Mouse (Mus musculus): ENCODE measurements around the gene Frzb.
"Not testable (repeated sequence)": the region's sequence is repeated elsewhere in the genome, so short reads cannot be mapped to it uniquely, and the experiment has no call there.

Frzb gene

DNA sequence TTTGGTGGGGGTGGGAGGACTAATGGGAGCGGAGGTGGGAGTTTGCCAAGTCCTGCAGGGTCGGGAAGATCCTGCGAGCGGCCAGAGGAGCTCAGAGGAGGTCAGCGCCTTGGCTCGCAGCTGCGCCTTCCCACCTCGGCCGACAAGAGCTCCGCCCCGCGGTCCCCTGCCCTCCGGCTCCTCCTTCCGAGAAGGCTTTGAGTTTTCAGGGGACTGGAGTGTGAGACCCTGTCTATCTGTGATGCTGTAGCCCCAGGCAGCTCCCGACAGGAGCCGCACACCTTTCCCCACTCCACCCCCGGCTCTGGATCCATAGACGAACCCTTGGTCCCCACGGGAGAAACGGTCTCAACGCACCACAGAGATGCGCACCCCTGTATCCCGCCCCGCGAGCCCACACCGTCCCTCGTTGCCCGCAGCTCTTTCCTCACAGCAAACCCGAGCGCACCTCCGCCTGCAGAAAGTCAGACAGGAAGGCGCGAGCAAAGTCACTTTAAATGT, at the start of gene Frzb:
Gene Frzb, minus strand, starts transcription at position 335 of the 501 bp plus-strand sequence.
- DNase-seq: peak; percentile 24

DNA sequence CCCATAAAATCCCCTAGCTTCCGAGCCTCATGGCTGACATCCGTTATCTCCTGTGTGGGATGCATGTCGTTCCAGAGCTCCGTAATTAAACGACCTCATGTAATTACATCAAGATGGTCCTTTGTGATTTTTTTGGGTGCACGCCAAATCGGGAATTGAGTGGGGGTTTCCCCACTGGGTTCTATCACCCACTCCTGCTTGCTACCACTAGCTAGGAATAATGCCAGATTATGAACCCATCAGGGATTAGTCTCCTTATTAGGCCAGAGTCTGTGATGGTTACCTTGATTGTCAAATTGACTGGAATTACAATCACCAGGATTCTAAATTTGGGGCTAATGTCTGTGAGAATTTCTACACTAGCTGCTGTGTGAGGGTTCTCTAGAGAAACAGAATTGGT, 47.9 kb upstream of the Frzb start:
- DNase-seq: not testable (repeated sequence)

- no peak for DNase-seq
Observed at GRCm38 (mm10) chr2:80486851-80487250, 39.4 kb upstream of the Frzb start.

DNA sequence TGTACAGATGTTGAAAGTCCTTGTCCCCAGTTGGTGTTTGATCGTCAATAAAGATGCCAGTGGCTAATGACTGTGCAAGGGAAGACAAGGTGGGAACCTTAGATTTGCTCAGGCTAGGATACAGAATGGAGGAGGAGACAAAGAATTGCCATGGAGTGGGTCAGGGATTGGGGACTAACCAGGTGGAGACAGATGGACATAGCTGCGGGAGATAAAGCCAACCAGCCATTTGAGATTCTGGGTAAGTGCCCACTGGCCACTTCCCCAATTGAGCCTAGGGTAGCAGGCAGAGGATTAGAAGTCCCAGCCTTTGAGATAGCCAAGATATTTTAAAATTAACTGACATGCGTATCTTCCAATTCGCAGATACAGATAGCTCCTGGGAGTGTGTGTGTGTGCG, 37.5 kb upstream of the Frzb start:
- no peak for DNase-seq

DNA sequence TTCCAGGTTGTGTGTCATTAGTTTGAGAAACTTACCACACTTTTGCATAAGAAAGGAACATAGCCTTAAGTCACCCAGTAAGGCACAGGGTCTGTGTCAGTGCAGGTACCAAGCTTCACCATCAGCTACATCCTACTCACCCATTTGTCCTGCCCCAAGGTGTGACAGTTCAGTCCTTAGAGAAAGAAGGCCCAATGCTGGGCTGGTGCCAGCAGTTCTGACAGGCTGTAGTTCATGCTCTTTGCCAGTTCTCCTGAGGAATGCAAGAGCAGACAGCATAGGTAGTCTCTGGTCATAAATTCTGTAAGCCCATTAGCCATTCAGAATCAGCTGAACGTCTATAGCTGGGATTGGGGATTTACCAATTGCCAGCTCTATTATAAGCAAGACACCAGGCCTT, 28.4 kb upstream of the Frzb start:
- DNase-seq: no peak

DNA sequence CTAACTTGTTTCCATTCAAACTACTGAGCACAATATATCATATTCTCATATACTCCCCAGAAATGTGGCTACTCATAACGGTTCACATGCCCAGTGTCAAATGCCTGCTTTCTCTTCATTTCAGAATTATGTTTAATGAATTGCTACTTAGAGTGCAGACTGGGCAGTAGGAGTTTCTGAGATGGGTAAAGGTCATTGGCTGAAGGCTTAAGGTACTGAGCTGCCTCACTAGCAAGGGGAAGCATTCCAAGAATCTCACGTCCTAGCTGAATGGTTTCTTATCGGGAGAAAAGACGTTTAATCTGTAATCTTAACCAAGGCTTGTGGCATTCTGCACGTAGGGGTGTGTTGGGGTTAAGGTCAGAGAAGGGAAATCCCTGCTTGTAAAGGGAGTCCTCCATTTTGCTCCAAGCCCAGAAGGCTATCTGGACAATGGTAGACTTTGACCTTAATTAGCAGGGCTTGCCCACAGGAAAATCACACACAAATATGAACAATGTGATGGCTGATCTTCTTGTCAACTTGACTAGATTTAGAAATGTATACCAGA, 26.9 kb upstream of the Frzb start:
- DNase-seq: no peak

GRCm38 (mm10) chr2:80465991-80466821, 18.8 kb upstream of the Frzb start:
- DNase-seq: no peak

DNA sequence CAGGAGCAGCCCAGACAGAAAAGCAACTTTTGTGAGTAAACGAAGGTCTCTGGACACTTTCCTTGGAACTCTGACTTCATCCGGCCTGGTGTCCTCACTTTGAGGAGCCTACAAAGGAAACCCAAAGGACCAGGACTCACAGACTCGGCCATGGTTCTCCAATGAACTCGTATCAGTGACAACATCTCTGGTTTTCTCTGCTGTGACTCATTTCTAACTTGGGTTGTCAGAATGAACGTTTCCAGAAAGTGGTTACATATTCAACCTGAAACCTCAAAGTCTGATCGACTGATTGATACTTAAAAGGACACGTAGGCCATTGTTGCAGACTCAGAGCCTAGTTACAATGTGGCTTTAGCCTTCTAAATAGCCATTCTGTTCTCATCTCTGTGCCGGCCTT, 14.4 kb upstream of the Frzb start:
- no peak for DNase-seq

DNA sequence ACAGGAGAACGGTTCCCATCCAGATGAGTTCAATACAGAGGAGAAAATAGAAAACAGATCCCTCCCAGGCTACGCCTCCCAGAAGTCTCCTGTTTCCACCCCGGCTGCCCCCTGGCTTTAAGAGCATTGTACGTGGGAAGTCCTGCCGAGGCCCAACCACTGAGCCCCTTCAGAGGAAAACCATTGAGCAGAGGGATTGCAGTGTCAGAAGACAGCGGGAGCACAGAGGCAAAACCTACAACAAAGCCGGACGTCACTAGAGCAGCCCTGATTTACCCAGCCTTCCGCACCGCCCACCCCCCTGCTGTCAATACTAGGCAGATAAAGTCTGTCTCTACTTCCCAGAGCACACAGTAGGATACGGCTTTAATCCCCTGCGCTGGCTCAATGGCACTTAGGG, 806 bp upstream of the Frzb start:
- DNase-seq: peak; percentile 11

DNA sequence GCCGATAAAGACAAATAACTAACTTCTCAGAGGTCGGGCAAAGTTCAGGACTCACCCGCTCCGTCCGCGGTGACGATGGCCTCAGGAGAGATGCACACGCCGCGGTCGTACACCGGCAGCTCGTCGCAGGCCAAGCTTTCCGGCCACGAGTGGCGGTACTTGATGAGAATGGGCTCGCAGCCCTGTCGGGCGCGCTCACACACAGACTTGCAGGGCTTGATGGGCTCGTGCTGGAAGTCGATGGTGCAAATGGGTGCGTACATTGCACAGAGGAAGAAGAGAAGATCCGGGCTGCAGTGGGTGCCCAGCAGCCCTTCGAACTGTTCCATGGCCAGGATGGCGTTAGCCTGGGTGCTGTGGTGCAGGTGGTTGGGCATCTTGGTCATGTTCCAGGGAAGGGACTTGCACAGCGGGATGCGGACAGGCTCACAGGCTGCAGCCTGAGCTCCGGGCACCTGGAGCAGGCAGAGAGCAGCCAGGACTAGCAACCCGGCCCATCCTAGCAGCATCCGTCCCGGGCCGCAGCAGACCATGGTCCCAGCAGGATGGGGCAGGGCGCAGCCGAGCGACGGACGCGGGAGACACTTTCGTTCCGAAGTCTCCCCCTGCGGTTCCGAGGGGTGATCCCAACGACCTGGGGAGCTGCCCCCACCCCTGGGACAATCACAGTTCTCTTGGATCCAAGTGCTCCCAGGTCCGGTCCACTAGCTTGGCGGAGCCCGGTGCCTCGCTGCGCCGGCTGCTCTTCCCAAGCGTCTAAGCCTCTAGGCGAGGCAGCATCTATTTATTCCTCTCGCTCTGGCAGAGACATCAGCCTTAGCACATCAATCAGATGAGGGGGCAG, 895 bp downstream of the Frzb start:
- DNase-seq: peak; percentile 13

DNA sequence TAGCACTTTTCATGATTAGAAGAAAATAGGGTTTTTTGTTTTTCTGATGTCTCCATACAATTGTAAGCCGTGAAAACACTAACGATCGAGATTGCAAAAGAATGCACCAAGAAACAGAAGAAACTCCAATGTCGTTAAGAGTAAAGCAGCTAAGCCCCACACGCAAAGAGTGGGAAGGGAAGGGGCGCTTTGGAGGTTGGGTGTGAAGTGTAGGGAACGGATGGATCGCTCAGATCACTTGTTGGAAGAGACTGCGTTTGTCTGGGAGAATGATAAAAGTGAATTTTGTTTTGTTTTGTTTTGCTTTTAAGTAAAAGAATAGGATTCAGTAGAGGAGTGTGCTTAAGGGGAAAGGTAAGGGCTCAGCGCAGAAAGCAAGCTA, 1.5 kb downstream of the Frzb start:
- DNase-seq: no peak

- DNase-seq: peak; percentile 3
Observed at GRCm38 (mm10) chr2:80445491-80445890, 1.9 kb downstream of the Frzb start.

DNA sequence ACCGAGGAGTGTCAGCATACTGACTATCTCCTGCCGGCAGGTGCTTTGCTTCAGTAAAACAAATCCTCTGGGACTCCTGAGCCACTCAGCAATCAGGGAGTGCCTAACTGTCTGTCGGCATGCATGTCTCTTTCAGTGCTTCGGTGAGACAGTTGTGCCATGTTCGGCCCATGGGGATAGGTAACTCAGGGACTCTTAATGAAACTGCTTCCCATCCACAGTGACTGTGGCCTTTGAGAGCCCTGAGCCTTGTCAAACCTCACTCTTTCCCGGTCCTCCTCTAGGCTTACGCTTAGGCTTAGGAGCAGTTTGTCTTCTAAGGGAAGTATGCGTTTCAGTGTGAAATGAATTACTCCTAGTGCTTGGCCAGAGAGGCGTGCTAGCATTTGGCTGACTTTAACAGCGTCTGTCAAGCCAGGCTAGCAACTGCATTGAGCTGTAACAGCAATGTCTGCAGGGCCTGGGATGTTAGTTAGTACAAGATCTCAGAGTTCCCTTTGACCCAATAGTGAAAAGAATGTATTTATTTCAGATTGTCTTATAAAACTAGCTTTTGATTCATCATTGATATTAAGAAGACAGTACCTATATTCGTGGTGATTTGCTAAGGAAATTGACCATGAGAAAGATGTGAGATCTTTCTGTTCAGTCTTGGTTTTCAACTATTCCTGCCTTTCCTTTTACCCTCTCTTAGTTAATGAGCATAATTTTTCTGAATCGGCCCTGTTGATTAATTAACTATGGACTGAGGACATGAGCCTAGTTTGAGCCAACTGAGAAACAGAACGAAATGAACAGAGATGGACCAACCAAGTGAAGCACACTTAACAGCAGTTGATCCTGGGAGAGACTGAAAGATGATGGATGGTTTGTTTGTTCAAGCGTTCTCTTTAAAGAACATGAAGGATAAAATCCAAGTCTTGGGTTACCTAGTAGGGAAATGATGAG, 2.7 kb downstream of the Frzb start:
- no peak for DNase-seq

GRCm38 (mm10) chr2:80443962-80444361, 3.5 kb downstream of the Frzb start:
- no peak for DNase-seq

GRCm38 (mm10) chr2:80441386-80441785, 6.0 kb downstream of the Frzb start:
- no peak for DNase-seq

GRCm38 (mm10) chr2:80438854-80439253, 8.6 kb downstream of the Frzb start:
- no peak for DNase-seq

GRCm38 (mm10) chr2:80437401-80437800, 10.0 kb downstream of the Frzb start:
- no peak for DNase-seq

DNA sequence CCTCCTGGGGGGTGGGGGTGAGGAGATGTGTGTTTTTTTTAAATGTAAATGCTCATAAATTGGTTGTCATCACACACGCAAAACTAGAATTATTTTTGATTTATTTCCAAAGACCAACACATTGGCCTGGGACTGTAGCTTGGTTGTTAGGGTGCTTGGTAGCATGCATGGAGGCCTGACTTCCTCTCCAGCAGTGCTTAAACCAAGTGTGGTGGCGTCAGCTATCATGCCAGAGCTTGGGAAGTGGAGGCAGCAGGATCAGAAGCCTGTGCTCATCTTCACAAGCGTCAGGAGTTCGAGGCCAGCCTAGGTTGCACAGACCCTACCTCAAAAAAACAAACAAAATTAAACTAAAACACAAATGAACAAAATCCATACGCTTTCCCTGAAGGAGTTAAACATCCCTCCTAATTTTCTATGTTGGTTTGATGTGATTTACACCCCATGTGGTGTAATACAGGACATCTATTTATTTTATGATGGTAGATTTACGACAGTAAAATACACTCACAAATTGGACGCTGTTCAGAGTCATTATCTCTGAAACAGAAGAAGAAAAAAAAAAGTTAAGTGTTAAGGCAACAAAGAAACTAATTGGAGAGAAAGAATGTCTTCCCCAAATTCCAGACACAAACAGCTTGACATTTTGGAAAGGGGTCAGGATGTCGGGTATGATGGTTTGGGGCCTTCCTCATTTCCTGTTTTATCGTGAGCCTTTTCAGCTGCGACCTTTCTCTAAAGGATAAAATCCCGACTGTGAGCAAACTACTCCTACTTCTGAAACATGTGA, 12.4 kb downstream of the Frzb start:
- no peak for DNase-seq

DNA sequence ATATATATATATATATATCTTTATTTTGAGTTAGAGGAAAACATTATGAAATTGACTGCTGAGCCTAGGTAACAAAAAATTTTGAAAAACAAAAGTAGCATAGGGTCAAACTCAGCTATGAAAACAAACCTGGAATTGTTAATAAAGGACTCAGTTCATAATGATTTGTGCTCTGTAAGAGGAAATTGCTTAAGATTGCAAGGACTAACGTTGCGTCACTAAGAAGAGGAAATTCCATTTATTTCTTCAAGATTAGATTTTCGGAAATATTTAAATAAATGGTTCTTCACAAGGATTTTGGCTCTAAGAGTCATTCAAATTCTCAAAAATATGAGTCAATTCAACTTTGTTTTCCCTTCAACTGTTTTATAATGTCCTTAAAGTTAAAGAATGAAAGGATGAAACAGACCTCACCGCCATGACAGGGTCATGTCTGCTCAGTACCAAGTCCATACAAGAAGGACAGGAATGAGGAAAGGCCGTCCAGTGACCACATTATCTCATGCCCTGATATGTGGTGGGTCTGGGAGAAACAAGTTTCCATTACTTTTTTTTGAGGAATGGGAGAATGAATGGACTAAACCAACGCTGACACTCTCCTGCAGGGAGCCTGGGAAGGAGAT, 14.1 kb downstream of the Frzb start:
- no peak for DNase-seq

DNA sequence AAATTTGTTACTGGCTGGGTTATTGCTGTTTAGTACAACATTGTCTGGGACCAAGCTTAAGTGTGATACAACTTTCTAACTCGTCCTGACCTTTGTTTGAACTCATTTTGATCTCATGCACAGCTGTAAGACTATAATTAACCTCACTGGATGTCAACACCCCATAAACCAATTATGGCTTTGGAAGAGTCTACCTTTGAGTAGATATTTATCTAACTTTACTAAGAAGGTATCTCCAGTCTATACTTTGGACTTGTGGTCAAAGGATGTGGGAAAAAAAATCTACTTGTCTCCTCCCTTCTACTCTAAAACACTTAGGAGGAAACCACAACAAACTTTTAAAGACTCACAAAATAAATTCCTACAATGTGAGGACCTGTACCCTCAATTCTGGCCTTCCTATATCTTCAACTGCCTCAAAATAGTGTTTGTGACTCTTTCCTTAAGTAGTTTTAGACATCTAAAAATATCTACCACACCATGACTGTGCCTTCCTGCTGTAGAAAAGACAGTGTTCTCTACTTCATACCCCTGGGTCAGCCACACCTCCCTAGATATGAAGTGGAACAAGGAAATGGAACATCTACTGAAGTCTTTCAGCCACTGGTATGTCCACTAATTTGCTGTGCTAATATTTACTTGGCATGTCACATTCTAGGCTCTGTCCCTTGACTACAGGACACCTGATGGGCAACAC, 16.9 kb downstream of the Frzb start:
- DNase-seq: no peak
